Mouse (Mus musculus): ENCODE data around the gene Wiz. TPM values are rescaled to one million over a fixed set of nuclear protein-coding genes. Genes with fewer than 3 reads are reported as not detected.

The Wiz gene
- total RNA-seq (2023) = 10 to 100 TPM; 14.6 to 15.2 TPM

GRCm38 (mm10) chr17:32389101-32389659 is at the start of gene Wiz:
Wiz (minus strand) TSS chr17:32389439.

GRCm38 (mm10) chr17:32424034-32424433 is 34.8 kb upstream of the Wiz start, which contains the start of gene Pglyrp2:
Pglyrp2 (minus strand) TSS chr17:32424167.

GRCm38 (mm10) chr17:32403417-32403816 is 14.2 kb upstream of the Wiz start, which contains the start of gene Rasal3:
Rasal3 (minus strand) TSS chr17:32403583.

GRCm38 (mm10) chr17:32350382-32350983 is 38.8 kb downstream of the Wiz start, which contains the start of gene Akap8l:
Akap8l (minus strand) TSS chr17:32350607.

GRCm38 (mm10) chr17:32320597-32321389 is 68.4 kb downstream of the Wiz start, which contains the start of gene Akap8:
Akap8 (minus strand) TSS chr17:32321238.

Other genes starting within 250 kb of the Wiz start
- gene Notch3, start 222.6 kb downstream of the Wiz start, total RNA-seq (2023) = under 1 TPM; 0.04 to 0.20 TPM
- gene Ephx3, start 199.9 kb downstream of the Wiz start, total RNA-seq (2023) = under 1 TPM; 0.26 to 0.37 TPM
- gene Brd4, start 104.7 kb downstream of the Wiz start, total RNA-seq (2023) = 100 to 1,000 TPM; 186 to 197 TPM
- 10 to 100 TPM; 87.0 to 92.0 TPM for gene Akap8, start 68.2 kb downstream of the Wiz start, total RNA-seq (2023)
- gene Akap8l, start 38.8 kb downstream of the Wiz start, total RNA-seq (2023) = 10 to 100 TPM; 60.9 to 73.1 TPM
- gene Rasal3, start 14.1 kb upstream of the Wiz start, total RNA-seq (2023) = 10 to 100 TPM; 41.2 to 44.7 TPM
- under 1 TPM; 0.38 to 0.46 TPM for gene Pglyrp2, start 34.7 kb upstream of the Wiz start, total RNA-seq (2023)
- not detected for gene Cyp4f39, start 63.3 kb upstream of the Wiz start, total RNA-seq (2023)
- gene Cyp4f17, start 116.6 kb upstream of the Wiz start, total RNA-seq (2023) = under 1 TPM; 0.18 to 0.33 TPM
- 10 to 100 TPM; 15.9 to 18.9 TPM for gene Cyp4f16, start 147.1 kb upstream of the Wiz start, total RNA-seq (2023)
- gene Cyp4f37, start 231.9 kb upstream of the Wiz start, total RNA-seq (2023) = under 1 TPM; 0.50 to 0.84 TPM